Mouse (Mus musculus): ENCODE data around the gene 1110012L19Rik. TPM values are rescaled to one million over a fixed set of nuclear protein-coding genes. Genes with fewer than 3 reads are reported as not detected.
"Not testable (repeated sequence)": the region's sequence is repeated elsewhere in the genome, so short reads cannot be mapped to it uniquely, and the experiment has no call there.

Gene 1110012L19Rik
- polyA plus RNA-seq, 1 experiment from 2014 or later: 45.9 TPM

DNA sequence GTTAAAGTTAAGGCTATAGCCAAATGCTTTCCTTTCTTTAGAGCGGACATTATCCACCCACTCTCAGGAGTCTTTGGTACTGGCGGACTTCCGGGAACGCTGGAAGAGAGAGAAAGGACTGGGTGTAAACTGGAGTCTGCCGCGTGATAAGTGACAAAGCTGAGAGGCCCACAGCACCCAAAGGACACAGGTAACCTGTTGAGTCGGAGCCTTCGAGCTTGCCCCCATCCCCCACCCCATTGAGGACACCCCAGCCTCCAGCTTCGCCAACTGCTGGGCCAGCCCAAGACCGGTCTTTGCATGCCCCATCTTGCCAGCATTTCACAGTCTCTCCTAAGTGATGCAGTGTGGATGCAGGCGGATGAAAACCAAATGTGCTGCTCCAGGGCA is 280 bp downstream of the 1110012L19Rik start:
- 13% methylated on average over 11 of the region's 11 CpGs for WGBS
- Histone ChIP-seq H3K27me3 (ENCODE audit: control insufficient read depth, insufficient read depth, low read length) (no peaks in the 10 kb centered on the region), H3K4me1 (ENCODE audit: control insufficient read depth, insufficient read depth, low read length) (no peaks in the 10 kb centered on the region), H3K36me3 (ENCODE audit: control insufficient read depth, insufficient read depth, low read length) (no peaks in the 10 kb centered on the region), H3K27ac (ENCODE audit: low read depth, low read length) (peak overlapping the region; percentile 67), H3K4me3 (ENCODE audit: low read depth, low read length) (peak overlapping the region; percentile 45), H3K9me3 (ENCODE audit: control insufficient read depth, low read length) (no peaks in the 10 kb centered on the region), H3K4me2 (ENCODE audit: low read depth, low read length) (peak overlapping the region; percentile 46), H3K9ac (replicated peaks; ENCODE audit: low read depth, low read length) (peak overlapping the region; percentile 54)
- ATAC-seq (ENCODE audit: low read depth): peak; percentile 49

DNA sequence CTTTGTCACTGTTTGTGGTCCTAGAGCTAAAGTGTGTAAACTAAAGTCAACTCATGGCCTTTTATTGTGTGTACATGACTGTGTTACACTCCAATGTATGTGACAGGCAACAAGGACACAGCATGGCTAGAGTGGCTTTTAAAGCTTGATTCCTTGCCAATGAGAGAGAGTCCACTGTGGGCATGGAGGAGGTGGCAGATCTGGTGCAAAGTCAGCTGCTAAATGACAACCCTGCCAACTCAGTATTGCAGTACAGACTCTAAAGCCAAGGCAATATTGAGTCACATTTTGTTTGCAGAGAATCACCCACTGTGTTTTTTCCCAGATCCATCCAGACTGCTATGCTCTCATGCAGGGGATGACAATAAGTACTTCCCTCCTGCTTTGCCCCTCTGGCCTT is 7.0 kb downstream of the 1110012L19Rik start:
- not testable (repeated sequence) for ATAC-seq (ENCODE audit: low read depth); H3K4me1 ChIP-seq (ENCODE audit: control insufficient read depth, insufficient read depth, low read length); H3K36me3 ChIP-seq (ENCODE audit: control insufficient read depth, insufficient read depth, low read length); H3K27me3 ChIP-seq (ENCODE audit: control insufficient read depth, insufficient read depth, low read length); H3K4me3 ChIP-seq (ENCODE audit: low read depth, low read length); H3K9ac ChIP-seq (replicated peaks; ENCODE audit: low read depth, low read length); H3K27ac ChIP-seq (ENCODE audit: low read depth, low read length); H3K4me2 ChIP-seq (ENCODE audit: low read depth, low read length); H3K9me3 ChIP-seq (ENCODE audit: control insufficient read depth, low read length)

DNA sequence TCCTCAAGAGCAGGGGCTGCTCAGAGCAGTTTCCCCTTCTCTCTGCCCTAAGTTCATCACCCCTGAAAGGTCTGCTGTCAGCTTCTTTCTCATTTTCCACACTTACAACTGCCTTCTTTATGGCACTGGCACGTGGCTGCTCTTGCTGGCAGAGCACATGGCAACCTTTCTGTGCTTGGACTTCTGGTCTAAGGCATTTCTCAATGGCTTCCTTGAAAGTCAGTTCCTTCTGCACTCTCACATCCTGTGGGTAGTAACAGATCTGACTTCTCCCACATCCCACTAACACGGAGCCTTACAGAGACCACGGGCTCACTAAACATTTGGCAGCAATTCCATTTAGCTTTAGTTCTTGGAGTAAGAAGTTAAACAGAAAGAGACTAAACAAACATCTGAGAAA is 39.8 kb downstream of the 1110012L19Rik start:
- not testable (repeated sequence) for H3K4me2 ChIP-seq (ENCODE audit: low read depth, low read length); H3K9ac ChIP-seq (replicated peaks; ENCODE audit: low read depth, low read length); H3K27me3 ChIP-seq (ENCODE audit: control insufficient read depth, insufficient read depth, low read length); H3K36me3 ChIP-seq (ENCODE audit: control insufficient read depth, insufficient read depth, low read length); H3K27ac ChIP-seq (ENCODE audit: low read depth, low read length); H3K4me1 ChIP-seq (ENCODE audit: control insufficient read depth, insufficient read depth, low read length); H3K9me3 ChIP-seq (ENCODE audit: control insufficient read depth, low read length); H3K4me3 ChIP-seq (ENCODE audit: low read depth, low read length); ATAC-seq (ENCODE audit: low read depth)
- 79% methylated on average over 3 of the region's 3 CpGs for WGBS

Other genes with a start within 250 kb of the 1110012L19Rik start
- 18.4 and 19.0 TPM in 2 replicates for gene Ids, start 20.8 kb upstream of the 1110012L19Rik start, polyA plus RNA-seq (2014; fragmentation: Nextera tagmentation; extraction: Ambion mirVana)
- gene Tmem185a, start 91.3 kb downstream of the 1110012L19Rik start, polyA plus RNA-seq (2014; fragmentation: Nextera tagmentation; extraction: Ambion mirVana): 43.7 and 46.8 TPM in 2 replicates